Mouse (Mus musculus): ENCODE results near the gene Olfr543.

DNA sequence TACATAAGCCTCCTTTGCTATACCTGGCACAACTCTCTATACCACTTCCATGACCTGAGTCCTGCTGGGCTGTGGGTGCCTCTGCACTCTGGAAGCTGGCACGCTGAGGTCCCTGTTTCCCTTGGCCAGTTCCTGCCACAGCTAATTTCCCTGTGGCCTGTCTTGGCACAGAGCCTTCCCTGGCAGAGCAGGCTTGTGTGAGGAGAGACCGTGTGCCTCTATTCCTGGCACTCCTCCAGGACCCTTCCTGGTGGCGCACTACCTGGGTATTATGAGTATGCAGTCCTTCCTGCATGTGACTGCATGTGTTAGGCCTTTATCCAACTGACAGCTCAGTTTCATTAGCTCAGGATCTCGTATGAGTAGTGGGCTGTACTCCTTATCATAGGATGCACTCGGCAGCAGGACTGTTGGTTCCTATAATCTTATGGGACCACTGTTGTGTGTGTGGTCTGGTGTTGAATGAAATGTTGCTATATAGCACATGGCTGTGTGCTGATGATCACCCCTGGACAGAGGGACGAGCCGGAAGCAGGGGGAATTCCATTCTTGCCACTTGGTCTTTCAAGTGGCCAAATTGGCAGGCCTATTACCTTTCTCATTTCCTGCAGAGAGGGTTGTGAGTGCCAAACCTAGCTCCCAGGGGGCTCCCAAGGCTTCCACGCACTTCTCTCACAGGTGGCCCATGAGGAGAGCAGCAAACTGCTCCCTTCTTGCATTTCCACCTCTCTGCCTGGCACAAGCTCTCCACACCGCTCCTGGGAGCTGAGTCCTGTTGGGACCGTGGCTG lies 35.0 kb upstream of the Olfr543 start:
- no peak for TF ChIP-seq POLR2A (IDR thresholded peaks at IDR 0.05; ENCODE audit: borderline replicate concordance, extremely low read depth, low read depth, low read length)
- TF ChIP-seq CTCF (IDR thresholded peaks at IDR 0.05; ENCODE audit: insufficient read depth, low read length) = no peak

All from lung, adult 2 months (tissue).